Comparison of ENCODE assay signal across 22 mouse cellular contexts in the genomic region with DNA sequence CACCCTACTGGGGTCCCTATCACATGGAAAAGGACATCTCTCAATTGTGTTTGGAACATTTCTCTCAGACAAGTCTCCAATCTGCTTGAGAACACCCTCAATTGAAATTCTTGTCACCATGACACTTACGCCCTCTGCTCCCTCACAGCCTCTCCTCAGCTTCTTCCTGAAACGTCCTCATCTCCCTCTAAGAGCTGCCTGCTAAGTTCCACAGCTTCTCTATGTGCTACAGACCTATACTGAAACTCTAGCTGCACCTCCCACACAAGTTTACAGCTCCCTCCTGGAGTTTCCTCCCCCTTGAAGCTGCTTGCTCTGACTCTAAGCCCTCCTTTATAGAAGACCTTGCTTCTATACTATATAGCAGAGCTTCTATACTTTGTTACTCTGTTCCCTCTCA.
DNase-seq lines count a peak whose midpoint lies in the region; ATAC-seq lines count a peak whose summit lies in the region.
"Had no signal": no experiment of that assay in that cellular context is flagged by ENCODE, and none has a peak within 500 bp of the region (broad histone marks: within the 10 kb centered on the region; RNA-seq: fewer than 3 reads in every experiment).

No protein-coding gene starts in this region.

- DNase-seq in frontal cortex, adult 2 months (ENCODE audit: extremely low spot score in 1 of 2, low spot score in 1 of 2) = peak; percentile 5 to 48
- no peak for DNase-seq in frontal cortex, postnatal 10 days (ENCODE audit: low spot score in 2 of 2)
- DNase-seq in right cerebral cortex, adult 18-20 months = peak; percentile 44
- DNase-seq in right cerebral cortex, postnatal 10 days (ENCODE audit: low spot score in 2 of 2) = no peak
- DNase-seq in ES-CJ7 (ENCODE audit: low read depth, low spot score) = peak; percentile 34
- DNase-seq in telencephalon, adult 2 months (ENCODE audit: low read depth, low spot score) = peak; percentile 38
- DNase-seq: adrenal gland, adult 2 months; adrenal gland, postnatal 14 days; B cell, adult 2 months; cerebellum, adult 11-12 months; cerebellum, adult 8-10 months; cerebellum, postnatal 10 days; cerebellum, postnatal 36 days; embryo, embryonic 11 days; gastrocnemius, postnatal 10 days; gastrocnemius, postnatal 36 days; heart, adult 2 months; heart, postnatal 14 days; kidney, adult 11 months had no signal

- no peak for ATAC-seq in CD4-positive, CD25-positive, alpha-beta regulatory T cell, adult 4 months
- ATAC-seq: forebrain, embryonic 16.5 days; Patski had no signal

Comparison
In these comparisons a context has a peak if more than half of its experiments do, and no peak if none do; other contexts are left out.
1. DNase-seq: peak in frontal cortex, adult 2 months (2 of 2), right cerebral cortex, adult 18-20 months (single experiment), ES-CJ7 (single experiment) and telencephalon, adult 2 months (single experiment); none in frontal cortex, postnatal 10 days (0 of 2) and right cerebral cortex, postnatal 10 days (0 of 2).